Mouse (Mus musculus): ENCODE data around the gene Recql.

DNA sequence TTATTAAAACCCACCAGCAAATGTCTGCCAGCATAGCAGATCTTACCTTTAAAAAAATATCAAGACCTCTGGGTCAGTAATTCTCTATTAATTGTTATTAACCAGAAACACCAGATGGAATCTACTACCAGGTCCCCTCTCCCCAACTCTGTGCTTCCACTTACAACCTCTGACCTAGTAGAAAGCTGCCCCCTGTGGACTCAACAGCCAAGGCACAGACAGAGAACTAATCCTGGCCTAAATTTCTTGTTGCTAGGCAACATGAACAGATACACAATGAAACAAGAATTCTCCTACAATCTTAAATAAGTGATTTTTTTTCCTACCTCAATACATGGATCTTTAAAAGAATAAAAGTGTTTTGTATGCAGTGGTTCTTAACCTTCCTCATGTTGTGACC lies 42.2 kb upstream of the Recql start:
- TF ChIP-seq ZNF384 (IDR thresholded peaks at IDR 0.05; ENCODE audit: low read depth, low read length), result no peak
- no peak for TF ChIP-seq ZC3H11A (IDR thresholded peaks at IDR 0.05; ENCODE audit: borderline replicate concordance, low read depth, low read length)
- TF ChIP-seq HCFC1 (IDR thresholded peaks at IDR 0.05; ENCODE audit: borderline replicate concordance, insufficient read depth, low read length), result no peak
- no peak for TF ChIP-seq MAFK (IDR thresholded peaks at IDR 0.05; ENCODE audit: insufficient read depth, low read depth, low read length)
